Mouse (Mus musculus) kidney, adult 18-20 months (tissue): ENCODE measurements around the gene Ppp1r3g.
A peak's percentile ranks its signal among the peaks of the same experiment; 100 is the strongest.
"Not testable (repeated sequence)": the region's sequence is repeated elsewhere in the genome, so short reads cannot be mapped to it uniquely, and the experiment has no call there.

Experiments used
- DNase-seq: peaks from one replicate; pipeline ENCODE4 v3.0.0; 2021

Ppp1r3g gene

GRCm38 (mm10) chr13:35958539-35958938 is at the start of gene Ppp1r3g:
Gene Ppp1r3g, plus strand, starts transcription at chr13:35958839.
- DNase-seq, result no peak

DNA sequence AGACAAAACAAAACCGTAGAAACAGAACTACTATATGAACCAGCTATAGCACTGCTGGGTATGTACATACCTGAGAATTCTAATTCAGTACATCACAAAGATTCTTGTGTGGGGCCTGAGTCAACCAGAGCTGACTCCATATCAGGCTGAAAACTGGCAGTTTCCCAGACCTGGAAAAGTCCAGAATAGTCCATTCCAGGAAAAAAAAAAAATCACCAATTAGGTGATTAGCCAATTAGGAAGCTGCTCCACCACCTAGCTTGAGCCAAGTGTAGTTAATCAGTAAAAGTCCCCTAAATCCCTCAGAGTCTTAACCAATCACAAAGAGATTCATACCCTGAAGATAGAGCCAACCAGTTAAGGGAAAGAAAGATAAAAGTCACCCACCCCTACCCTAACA is 47.2 kb upstream of the Ppp1r3g start:
- no peak for DNase-seq

GRCm38 (mm10) chr13:35937991-35938390 is 20.6 kb upstream of the Ppp1r3g start:
- no peak for DNase-seq

DNA sequence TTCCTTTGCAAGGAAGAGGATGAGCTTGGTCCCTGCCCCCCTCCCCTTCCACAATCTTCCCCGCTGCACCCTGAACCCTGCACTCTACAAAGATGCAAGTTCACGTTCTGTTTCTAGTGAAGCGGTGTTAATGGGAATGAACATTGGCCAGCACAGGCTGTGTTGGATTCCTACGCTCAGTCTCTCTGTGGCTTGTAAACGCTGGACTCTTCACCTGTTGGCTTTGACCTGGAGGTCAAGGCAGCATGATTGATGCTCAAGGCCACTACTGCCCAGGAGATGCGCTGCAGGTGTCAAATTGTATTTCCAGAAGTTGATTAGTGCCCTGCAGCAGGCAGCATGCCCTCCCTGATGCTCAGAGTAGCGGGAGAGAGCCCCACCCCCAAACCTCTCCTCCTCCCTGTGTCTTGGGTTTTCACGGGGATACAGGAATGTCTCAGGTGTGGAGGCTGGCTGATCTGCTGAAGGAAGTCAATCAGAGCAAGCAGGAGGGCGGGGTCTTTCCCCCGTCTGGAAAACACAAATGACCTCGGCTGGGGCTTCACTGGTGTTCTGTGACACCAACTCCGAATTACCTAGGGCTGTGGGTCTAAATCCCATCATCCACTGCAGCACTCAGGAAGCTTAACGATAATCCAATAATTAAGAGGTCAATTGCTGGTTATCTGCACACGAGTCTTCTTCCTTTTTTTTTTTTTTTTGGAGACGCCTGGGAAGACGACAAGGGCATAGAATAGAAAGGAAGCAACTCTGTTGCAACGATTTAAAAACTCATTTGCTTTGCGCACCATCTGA is 18.6 kb upstream of the Ppp1r3g start:
- DNase-seq, result no peak

DNA sequence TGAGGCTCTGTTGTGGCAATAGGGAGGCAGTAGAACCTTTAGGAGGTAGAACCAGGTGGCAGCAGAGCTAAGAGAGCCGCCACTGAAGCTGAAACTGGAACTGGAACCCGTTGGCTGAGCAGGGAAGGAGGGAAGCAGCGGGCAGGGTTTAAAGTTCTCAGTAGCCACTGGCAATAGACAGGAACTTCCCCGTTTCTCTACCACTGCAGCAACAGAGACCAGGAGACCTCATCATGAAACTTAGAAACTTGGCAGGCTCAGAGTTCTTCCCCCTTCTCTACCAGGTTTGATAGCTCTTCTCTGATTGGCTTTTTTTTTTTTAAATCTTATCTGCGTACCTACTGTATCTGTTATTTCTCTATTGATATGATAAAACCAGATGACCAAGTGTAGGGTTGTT is 17.7 kb upstream of the Ppp1r3g start:
- no peak for DNase-seq

DNA sequence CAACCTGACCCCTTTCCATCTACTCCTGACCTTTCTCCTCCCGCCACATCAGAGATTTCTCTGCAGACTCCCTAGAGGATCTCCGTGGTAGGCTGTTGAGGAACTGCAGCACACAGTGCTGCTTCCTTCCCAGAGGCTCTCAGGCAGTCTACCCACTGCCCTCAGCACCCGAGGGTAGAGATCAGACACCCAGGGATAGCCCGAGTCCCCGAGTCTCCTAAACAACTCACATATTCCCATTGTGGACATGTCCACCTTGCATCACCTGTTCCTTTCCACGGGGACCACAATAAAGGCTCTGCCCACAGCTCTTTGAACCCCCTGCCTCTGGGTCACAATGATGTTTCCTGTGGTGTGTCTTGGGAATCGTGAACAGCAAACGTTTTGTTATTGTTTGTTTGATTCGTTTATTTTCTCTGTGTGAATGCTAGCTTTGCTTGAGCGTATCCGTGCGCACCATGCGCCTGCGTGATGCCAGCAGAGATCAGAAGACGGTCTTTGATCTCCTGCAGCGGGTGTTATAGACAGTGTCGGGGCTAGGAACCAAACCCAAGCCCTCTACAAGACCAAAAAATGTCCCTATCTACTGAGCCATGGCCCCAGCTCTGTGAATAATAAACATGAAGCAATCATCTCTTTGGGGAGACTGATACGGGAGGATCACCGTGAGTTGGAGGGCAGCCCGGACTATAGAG is 11.8 kb upstream of the Ppp1r3g start:
- DNase-seq, result no peak

DNA sequence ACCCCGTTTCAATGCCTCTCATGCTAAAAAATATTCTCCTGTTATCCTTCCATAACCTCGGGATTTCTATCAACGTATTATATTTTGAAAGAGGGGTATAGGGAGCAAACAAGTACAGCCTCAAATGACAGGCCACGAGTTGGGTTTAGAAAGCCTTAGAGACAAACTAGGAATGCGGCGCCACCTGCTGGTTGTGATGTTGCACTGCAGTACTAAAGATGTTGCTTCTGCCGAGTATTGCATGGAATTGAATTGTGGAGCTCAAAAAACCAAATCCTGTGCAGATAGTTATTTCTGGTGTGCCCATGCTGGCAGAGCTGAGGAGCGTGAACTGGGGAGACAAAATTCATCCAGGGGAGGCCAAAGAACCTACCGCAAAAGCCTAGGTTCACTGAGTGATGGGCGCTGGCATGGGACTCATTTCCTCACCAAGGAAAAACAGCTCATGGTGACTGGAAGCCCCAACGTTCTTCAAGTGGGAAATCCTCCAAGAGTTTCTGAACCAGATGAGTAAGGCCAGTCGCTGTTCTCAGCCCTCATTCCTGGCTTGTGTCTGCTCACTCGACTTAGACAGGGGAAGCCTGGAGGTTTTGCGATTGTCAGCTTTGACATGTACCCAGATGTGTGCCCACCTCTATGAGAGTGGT is 11.2 kb upstream of the Ppp1r3g start:
- peak; percentile 73 for DNase-seq

DNA sequence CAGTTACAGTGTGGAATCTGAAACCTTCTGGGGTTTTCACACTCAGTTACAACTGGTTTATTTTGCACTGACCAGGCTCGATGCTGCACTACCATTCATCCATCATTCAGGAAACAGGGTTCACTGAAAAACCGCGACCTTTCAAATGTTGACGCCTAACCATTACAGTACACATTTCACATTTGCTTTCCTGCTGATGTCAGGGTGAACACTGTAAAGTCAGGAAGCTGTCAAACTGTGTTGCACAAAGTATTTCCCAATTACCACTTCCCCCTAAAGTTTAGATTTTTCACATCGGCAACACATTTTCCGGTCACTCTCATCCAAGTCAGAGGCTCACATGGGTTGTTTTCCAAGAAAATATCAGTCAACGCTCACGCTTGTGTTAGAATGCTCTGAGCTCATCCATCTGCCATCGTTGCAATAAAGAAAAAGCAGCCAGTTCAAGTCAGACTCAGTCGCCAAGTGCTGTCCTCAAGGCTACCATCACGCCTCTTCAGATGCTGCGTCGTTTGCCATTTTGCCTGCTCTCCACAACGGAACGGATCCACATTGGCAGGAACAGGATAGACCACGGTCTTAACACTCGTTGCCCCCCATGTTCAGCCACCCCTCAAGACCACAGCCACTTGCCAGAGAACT is 8.7 kb upstream of the Ppp1r3g start:
- DNase-seq, result no peak

DNA sequence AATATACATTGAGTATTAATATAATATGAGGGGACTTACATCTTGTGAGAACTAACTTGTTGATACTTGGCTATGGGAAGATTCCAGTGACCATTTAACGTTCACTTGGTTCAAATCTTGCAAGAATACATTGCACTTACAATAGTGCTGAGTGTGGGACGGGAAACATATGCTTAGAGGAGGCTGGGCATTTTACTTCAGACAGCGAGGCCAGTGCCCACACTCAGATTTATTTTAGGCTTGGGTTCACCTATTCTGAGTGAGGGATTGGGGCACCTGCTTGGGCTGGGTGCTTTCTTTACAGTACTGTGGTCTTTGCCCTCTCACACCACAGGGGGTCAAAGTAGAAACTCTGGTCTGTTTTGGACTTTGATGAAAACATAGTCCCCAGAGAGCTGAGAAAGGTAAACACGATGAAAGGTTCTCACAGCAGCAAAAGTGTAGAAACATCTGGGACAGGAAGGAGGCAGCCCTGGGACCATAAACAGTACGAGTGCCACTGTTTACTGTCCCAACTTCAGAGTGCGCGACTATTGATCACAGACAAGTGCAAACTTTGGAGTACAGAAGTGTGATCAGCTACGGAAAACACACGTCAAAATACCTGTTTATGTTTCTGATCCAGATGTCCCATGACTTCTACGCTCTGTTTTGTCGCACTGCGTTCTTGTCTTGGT is 890 bp downstream of the Ppp1r3g start:
- no peak for DNase-seq

DNA sequence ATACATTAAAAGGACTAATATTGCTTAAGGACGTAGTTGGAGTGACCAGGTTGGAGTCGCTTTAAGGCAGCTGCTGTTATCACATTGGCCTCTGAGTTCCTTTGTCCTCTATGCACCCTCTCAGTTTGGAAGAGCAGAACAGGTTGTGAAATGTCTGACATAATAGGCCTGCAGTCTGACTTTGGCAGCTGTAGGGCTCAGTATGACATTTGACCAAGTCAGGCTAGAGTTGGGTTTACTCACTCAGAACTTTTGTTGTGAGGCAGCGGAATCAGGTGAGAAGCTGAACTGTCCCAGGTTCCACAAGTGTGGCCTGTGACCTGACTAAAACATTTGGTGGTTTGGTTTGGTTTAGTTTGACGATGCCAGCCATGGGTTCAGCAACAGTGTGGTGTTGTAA is 4.9 kb downstream of the Ppp1r3g start:
- DNase-seq, result no peak

DNA sequence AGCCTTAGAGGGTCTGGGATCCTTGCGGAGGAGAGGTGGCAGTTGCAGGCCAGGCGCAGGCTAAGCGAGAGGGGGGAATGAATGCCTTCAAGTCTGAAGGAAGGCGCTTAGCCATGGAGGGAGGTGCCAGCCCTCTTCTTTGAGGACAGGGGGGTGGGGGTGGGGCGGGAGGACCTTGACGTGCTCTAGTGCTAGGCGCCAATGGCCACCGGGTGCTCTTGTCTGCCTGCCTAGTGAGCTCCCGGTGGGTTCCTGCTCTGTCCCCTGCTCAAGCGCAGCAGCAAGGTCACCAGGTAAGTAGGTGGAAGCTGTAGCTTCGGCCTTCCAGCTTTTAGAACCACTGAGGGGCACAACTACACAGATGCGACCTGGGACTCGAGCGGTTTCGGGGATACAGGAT is 9.1 kb downstream of the Ppp1r3g start:
- no peak for DNase-seq

GRCm38 (mm10) chr13:35968131-35968718 is 9.6 kb downstream of the Ppp1r3g start:
- peak; percentile 12 for DNase-seq

DNA sequence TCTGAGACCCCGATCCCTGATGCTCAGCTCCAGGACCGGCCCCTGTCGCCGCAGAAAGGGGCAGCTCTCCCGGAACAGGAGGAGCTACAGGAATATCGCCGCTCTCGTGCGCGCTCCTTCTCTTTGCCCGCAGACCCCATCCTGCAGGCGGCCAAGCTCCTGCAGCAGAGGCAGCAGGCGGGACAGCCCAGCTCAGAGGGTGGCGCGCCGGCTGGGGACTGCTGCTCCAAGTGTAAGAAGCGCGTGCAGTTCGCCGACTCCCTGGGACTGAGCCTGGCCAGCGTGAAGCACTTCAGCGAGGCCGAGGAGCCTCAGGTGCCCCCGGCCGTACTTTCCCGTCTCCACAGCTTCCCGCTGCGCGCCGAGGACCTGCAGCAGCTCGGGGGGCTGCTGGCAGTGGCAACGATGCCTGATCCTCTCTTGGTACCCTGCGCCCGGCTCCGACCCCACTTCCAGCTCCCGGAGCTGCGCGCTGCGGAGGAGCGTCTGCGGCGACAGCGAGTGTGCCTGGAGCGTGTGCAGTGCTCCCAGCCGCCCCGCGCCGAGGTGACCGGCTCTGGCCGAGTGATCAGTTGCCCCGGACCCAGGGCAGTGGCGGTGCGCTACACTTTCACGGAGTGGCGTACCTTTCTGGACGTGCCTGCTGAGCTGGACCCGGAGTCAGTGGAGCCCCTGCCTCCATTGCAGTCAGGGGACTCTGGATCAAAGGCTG is 10.2 kb downstream of the Ppp1r3g start:
- DNase-seq, result no peak

- DNase-seq, result no peak
Observed at GRCm38 (mm10) chr13:35969431-35969721, 10.7 kb downstream of the Ppp1r3g start.

DNA sequence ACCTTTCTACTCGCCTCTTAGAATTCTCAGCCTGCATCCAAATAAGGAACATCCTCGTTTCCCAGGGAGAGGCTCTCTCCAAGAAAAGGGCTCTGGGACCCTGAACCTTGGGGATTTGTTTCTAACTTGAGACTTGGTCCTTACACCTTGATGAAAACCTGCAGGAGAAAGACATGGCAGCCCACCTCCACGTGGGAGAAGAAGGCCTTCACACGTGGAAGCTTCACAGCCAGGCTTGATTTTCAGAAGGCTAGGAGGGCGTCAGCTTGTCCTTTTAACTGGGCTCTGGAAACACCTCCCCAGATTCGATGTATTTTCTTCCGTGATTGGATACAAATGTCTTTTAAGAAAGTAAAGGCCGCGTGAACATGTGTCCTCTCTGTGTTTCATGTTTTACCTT is 11.2 kb downstream of the Ppp1r3g start:
- DNase-seq, result no peak

DNA sequence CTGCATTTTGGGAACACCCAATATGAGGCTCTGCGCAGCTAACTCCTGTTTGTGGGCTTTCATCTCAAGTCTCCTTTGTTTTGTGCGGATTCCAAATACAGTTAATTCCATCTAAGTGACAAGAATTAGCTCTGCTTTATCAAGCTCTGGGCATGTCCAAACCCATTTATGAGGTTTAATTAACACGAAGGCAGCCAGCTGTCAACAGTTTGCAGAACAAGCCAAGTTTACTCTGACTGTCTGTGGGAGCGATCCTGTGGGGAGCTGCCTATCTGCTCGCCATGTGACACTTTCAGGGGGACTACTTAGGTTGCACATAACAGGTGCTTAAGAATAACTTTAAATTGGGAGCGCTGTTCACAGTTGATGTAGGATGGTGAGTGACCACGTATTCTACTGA is 18.3 kb downstream of the Ppp1r3g start:
- no peak for DNase-seq

GRCm38 (mm10) chr13:35980471-35980870 is 21.8 kb downstream of the Ppp1r3g start:
- DNase-seq, result no peak

GRCm38 (mm10) chr13:35982985-35983384 is 24.3 kb downstream of the Ppp1r3g start:
- no peak for DNase-seq

DNA sequence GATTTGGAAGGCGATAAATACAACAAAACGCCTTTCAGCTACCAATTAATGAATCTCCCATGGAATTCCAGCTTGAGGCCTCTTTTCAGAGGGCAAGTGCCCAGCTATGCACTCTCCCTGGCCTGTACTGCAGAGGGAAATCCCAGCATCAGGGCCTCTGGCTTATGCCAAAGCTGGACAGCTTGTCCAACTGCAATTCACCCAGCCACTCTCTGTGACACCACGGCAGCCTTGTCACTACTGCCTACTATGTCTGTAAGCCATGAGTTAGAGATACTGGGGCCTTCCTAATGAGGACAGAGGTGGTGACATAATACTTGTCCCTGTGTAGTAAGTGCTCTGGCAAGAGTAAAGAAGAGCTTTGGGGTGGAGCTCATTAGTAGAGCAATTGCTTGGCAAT is 30.7 kb downstream of the Ppp1r3g start:
- no peak for DNase-seq

- not testable (repeated sequence) for DNase-seq
Observed at GRCm38 (mm10) chr13:35991185-35991584, 32.5 kb downstream of the Ppp1r3g start.

DNA sequence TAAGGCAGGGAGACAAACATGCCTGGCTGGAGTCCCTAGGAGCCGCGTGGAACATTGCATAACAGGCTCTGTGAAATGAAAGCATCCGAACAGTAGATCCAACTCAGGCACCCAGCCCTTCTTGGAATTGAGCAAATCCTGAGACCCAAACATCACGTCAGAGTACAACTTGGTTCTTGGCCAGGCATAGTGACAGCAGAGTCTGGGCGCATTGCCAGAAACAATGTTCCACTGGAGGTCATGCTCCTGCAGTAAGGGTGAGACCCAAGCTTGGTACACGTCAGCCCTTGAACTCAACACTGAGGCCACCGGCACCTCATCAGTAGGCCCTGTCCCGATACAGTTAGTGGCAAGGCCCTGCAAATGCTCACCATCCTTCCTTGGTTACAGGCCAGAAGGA is 35.4 kb downstream of the Ppp1r3g start:
- peak; percentile 77 for DNase-seq

- no peak for DNase-seq
Observed at GRCm38 (mm10) chr13:35995231-35995630, 36.6 kb downstream of the Ppp1r3g start.
